Mouse (Mus musculus): ENCODE data around the gene Tpr. TPM values are rescaled to one million over a fixed set of nuclear protein-coding genes. Genes with fewer than 3 reads are reported as not detected.
A peak's percentile ranks its signal among the peaks of the same experiment; 100 is the strongest.

Gene Tpr
- total and polyA plus RNA-seq, 3 experiments, result 213 to 382 (median 229) TPM

GRCm38 (mm10) chr1:150391931-150392637, 554 bp upstream of the Tpr start:
- Histone ChIP-seq H3K27me3 (ENCODE audit: control insufficient read depth in 1 of 2, insufficient read depth in 2 of 2, low read length in 2 of 2) (no peaks in the 10 kb centered on the region), H3K36me3 (ENCODE audit: control insufficient read depth in 1 of 2, insufficient read depth in 2 of 2, low read length in 2 of 2) (peaks cover 11 to 15% of the 10 kb centered on the region in 2 experiments), H3K79me2 (ENCODE audit: control insufficient read depth, insufficient read depth, low read length, poor library complexity) (peaks cover 34% of the 10 kb centered on the region), H3K27ac (ENCODE audit: control insufficient read depth, low read depth, low read length) (peak overlapping the region; percentile 49), H3K9ac (ENCODE audit: control insufficient read depth, low read depth, low read length, poor library complexity, severe bottlenecking) (peak overlapping the region; percentile 85), H3K9me3 (replicated peaks; ENCODE audit: insufficient read depth, low read length) (no peaks in the 10 kb centered on the region), H3K4me1 (ENCODE audit: control insufficient read depth in 1 of 2, insufficient read depth in 2 of 2, low read length in 2 of 2) (peaks cover 3 to 13% of the 10 kb centered on the region in 2 experiments), H3K4me3 (ENCODE audit: control insufficient read depth in 1 of 2, insufficient read depth in 1 of 2, low read depth in 2 of 2, low read length in 2 of 2) (peak overlapping the region; percentile 84 to 94)
- no peak for TF ChIP-seq NELFE (IDR thresholded peaks at IDR 0.05; ENCODE audit: low read depth, low read length)
- TF ChIP-seq ELF1 (IDR thresholded peaks at IDR 0.05; ENCODE audit: low read depth, low read length), result no peak
- no peak for TF ChIP-seq SIN3A (IDR thresholded peaks at IDR 0.05; ENCODE audit: low read length)
- no peak for TF ChIP-seq USF1 (IDR thresholded peaks at IDR 0.05; ENCODE audit: low read depth, low read length)
- no peak for TF ChIP-seq MAX (IDR thresholded peaks at IDR 0.05; ENCODE audit: low read length)
- TF ChIP-seq UBTF (IDR thresholded peaks at IDR 0.05; ENCODE audit: borderline replicate concordance, insufficient read depth, low read depth, low read length), result no peak
- TF ChIP-seq TBP (IDR thresholded peaks at IDR 0.05; ENCODE audit: low read depth, low read length), result no peak
- 0 out of 2 replicates have a peak, but pooled peaks have one; percentile 65 for TF ChIP-seq CHD1 (IDR thresholded peaks at IDR 0.05; ENCODE audit: low read depth, low read length)
- DNase-seq (ENCODE audit: low read depth, low spot score), result peak; percentile 23

DNA sequence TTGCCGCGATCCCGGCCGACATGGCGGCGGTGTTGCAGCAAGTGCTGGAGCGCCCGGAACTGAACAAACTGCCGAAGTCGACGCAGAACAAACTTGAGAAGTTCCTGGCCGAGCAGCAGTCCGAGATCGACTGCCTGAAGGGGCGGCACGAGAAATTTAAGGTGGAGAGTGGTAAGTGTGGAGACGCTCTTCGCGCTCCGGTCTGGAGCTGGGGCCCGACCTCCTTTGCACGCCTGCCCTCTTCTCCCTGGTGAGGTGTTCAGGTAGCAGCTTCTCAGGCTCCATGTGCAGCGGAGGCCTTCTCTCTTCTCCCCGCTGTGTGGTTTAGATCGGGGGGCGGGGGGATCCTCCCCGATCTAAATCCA, 832 bp downstream of the Tpr start:
- Histone ChIP-seq H3K9ac (ENCODE audit: control insufficient read depth, low read depth, low read length, poor library complexity, severe bottlenecking) (peak overlapping the region; percentile 99), H3K9me3 (replicated peaks; ENCODE audit: insufficient read depth, low read length) (no peaks in the 10 kb centered on the region), H3K27ac (ENCODE audit: control insufficient read depth, low read depth, low read length) (peak overlapping the region; percentile 79), H3K4me1 (ENCODE audit: control insufficient read depth in 1 of 2, insufficient read depth in 2 of 2, low read length in 2 of 2) (peaks cover 3 to 13% of the 10 kb centered on the region in 2 experiments), H3K79me2 (ENCODE audit: control insufficient read depth, insufficient read depth, low read length, poor library complexity) (peaks cover 37% of the 10 kb centered on the region), H3K27me3 (ENCODE audit: control insufficient read depth in 1 of 2, insufficient read depth in 2 of 2, low read length in 2 of 2) (no peaks in the 10 kb centered on the region), H3K36me3 (ENCODE audit: control insufficient read depth in 1 of 2, insufficient read depth in 2 of 2, low read length in 2 of 2) (peaks cover 20% of the 10 kb centered on the region in 2 experiments), H3K4me3 (ENCODE audit: control insufficient read depth in 1 of 2, insufficient read depth in 1 of 2, low read depth in 2 of 2, low read length in 2 of 2) (peak overlapping the region; percentile 81 to 93)
- DNase-seq (ENCODE audit: low read depth, low spot score), result no peak
- TF ChIP-seq SIN3A (IDR thresholded peaks at IDR 0.05; ENCODE audit: low read length) (peak; percentile 9; the same call in 1 of the 2 replicates), ETS1 (IDR thresholded peaks at IDR 0.05; ENCODE audit: low read depth, low read length) (no peak), ELF1 (IDR thresholded peaks at IDR 0.05; ENCODE audit: low read depth, low read length) (no peak), MXI1 (IDR thresholded peaks at IDR 0.05; ENCODE audit: low read depth, low read length) (0 out of 2 replicates have a peak, but pooled peaks have one; percentile 72), RCOR1 (IDR thresholded peaks at IDR 0.05; ENCODE audit: low read depth, low read length) (no peak), MAX (IDR thresholded peaks at IDR 0.05; ENCODE audit: low read length) (peak; percentile 27; the same call in 1 of the 2 replicates)

DNA sequence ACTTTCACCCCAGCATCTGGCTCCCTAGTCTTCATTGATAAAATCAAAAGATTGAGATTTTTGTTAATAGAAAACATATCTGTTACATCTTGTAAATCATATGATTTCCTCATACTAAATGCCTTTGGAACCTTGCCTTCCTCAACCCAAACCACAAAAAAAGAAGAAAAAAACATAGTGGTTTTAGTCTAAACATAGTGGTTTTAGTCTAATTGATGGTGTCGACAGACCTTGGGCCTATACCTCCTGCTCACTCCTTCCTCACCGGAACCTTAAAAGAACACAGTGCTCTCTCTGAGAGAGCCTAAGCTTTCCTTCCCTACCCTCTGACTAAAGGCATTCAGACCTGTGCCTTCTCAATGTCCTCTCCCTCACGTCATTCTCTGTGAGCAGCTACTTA, 3.4 kb downstream of the Tpr start:
- H3K4me1 ChIP-seq (ENCODE audit: control insufficient read depth in 1 of 2, insufficient read depth in 2 of 2, low read length in 2 of 2), result peaks cover 3 to 13% of the 10 kb centered on the region in 2 experiments
- no peaks in the 10 kb centered on the region for H3K27me3 ChIP-seq (ENCODE audit: control insufficient read depth in 1 of 2, insufficient read depth in 2 of 2, low read length in 2 of 2)
- H3K4me3 ChIP-seq (ENCODE audit: control insufficient read depth in 1 of 2, insufficient read depth in 1 of 2, low read depth in 2 of 2, low read length in 2 of 2), result no peak overlapping the region
- no peak overlapping the region for H3K9ac ChIP-seq (ENCODE audit: control insufficient read depth, low read depth, low read length, poor library complexity, severe bottlenecking)
- H3K79me2 ChIP-seq (ENCODE audit: control insufficient read depth, insufficient read depth, low read length, poor library complexity), result peaks cover 36% of the 10 kb centered on the region
- no peak overlapping the region for H3K27ac ChIP-seq (ENCODE audit: control insufficient read depth, low read depth, low read length)
- H3K36me3 ChIP-seq (ENCODE audit: control insufficient read depth in 1 of 2, insufficient read depth in 2 of 2, low read length in 2 of 2), result peaks cover 22 to 40% of the 10 kb centered on the region in 2 experiments
- no peak for TF ChIP-seq MYB (IDR thresholded peaks at IDR 0.05; ENCODE audit: low read depth, low read length)
- TF ChIP-seq MAX (IDR thresholded peaks at IDR 0.05; ENCODE audit: low read length), result no peak
- no peak for TF ChIP-seq ETS1 (IDR thresholded peaks at IDR 0.05; ENCODE audit: low read depth, low read length)
- no peak for DNase-seq (ENCODE audit: low read depth, low spot score)
- H3K9me3 ChIP-seq (replicated peaks; ENCODE audit: insufficient read depth, low read length), result no peaks in the 10 kb centered on the region
